Mouse (Mus musculus) cerebellum, adult 2 months (tissue): ENCODE data around the gene Vegfc. TPM values are rescaled to one million over a fixed set of nuclear protein-coding genes. Genes with fewer than 3 reads are reported as not detected.
A peak's percentile ranks its signal among the peaks of the same experiment; 100 is the strongest.

Experiments
- DNase-seq, 2 experiments: peaks; one replicate each; pipeline ENCODE4 v3.0.0; 2021
- H3K27ac ChIP-seq: fragments of 200-500 bp; 2 replicates; pipeline ENCODE4 v1.5.1; 2012; ENCODE audit warnings: low read length, control low read depth, inconsistent platforms; ENCODE audit not compliant: insufficient read depth
- H3K27me3 ChIP-seq: fragments of 200-500 bp; 2 replicates; pipeline ENCODE4 v1.6.1; 2012; ENCODE audit warnings: inconsistent platforms, mild to moderate bottlenecking, low read length, moderate library complexity; ENCODE audit not compliant: control insufficient read depth, insufficient read depth
- H3K4me1 ChIP-seq: fragments of 200-500 bp; 2 replicates; pipeline ENCODE4 v1.6.1; 2011; ENCODE audit warnings: low read length; ENCODE audit not compliant: control insufficient read depth, insufficient read depth
- H3K4me3 ChIP-seq: fragments of 200-500 bp; replicated peaks from 2 replicates; pipeline ENCODE3; 2011; ENCODE audit warnings: mild to moderate bottlenecking, low read depth, low read length, control low read depth; ENCODE audit not compliant: insufficient read depth
- CTCF ChIP-seq: fragments of 200-500 bp; IDR thresholded peaks from 2 replicates; pipeline ENCODE4 v1.5.1; 2011; ENCODE audit warnings: low read depth, mild to moderate bottlenecking, control low read depth, low read length, moderate library complexity, borderline replicate concordance; ENCODE audit not compliant: insufficient read depth
- POLR2A ChIP-seq: fragments of 200-500 bp; IDR thresholded peaks from 2 replicates; pipeline ENCODE4 v1.6.1; 2011; ENCODE audit warnings: low read length, control low read depth, borderline replicate concordance; ENCODE audit not compliant: insufficient read depth
- WGBS: fragments of 180-500 bp; shearing (Covaris S2); methylation state at CpG from one replicate; pipeline ENCODE4 v1.1.7; 2018; 5-methylcytosine and 5-hydroxymethylcytosine counted together
- polyA plus RNA-seq: library from polyadenylated mRNA; depleted of rRNA; stranded (reverse); fragments of >200 nt; gene quantifications from 2 replicates; pipeline ENCODE4 v1.2.3, GENCODE M21; 2012

The Vegfc gene
- polyA plus RNA-seq, 1 experiment: 4.9 TPM

DNA sequence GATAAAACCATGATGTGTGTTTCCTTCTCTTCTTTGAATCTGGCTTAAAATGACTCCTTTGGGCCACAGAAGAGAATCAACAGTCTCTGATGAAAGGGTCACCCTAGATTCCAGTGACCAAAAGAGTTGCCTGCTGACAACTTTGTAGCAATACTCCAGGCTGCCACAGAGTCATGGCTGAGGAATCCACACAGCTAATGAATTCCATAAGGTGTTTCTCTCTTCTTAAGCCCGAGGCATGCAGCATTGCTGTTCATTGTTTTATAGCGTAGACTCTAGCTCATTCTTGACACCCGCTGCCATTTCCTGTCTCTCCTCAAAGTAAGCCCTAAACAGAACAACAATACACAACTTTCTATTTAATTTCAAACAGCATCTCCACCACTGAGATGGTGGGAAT lies 37.2 kb downstream of the Vegfc start:
- 69% methylated on average over 3 of the region's 3 CpGs for WGBS
- Histone ChIP-seq H3K27me3 (no peaks in the 10 kb centered on the region), H3K4me3 (no peak overlapping the region), H3K4me1 (no peaks in the 10 kb centered on the region), H3K27ac (no peak overlapping the region)
- DNase-seq: no peak
- TF ChIP-seq POLR2A: no peak
- no peak for TF ChIP-seq CTCF

DNA sequence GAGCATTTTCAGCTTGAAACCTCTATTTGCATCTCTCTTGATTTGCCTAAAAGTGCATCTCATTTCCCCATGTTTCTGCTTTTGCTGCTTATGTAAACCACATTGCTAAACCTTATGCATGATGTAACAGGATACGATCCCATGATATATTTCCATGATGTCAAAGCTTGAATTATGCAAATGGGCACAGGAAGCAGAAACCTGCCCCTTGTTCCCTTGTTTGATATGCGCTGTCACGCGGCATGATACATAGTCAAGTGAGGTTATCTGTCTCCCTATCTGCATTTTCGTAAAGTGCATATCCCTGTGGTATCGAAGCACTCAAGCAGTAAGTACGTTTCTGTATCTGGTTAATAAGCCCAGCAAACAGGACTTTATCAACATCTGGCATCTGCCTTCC lies 42.7 kb downstream of the Vegfc start:
- H3K27ac ChIP-seq: no peak overlapping the region
- no peak overlapping the region for H3K4me3 ChIP-seq
- no peaks in the 10 kb centered on the region for H3K27me3 ChIP-seq
- no peaks in the 10 kb centered on the region for H3K4me1 ChIP-seq
- TF ChIP-seq POLR2A (no peak), CTCF (no peak)
- WGBS: 96% methylated on average over 7 of the region's 7 CpGs
- DNase-seq: no peak

DNA sequence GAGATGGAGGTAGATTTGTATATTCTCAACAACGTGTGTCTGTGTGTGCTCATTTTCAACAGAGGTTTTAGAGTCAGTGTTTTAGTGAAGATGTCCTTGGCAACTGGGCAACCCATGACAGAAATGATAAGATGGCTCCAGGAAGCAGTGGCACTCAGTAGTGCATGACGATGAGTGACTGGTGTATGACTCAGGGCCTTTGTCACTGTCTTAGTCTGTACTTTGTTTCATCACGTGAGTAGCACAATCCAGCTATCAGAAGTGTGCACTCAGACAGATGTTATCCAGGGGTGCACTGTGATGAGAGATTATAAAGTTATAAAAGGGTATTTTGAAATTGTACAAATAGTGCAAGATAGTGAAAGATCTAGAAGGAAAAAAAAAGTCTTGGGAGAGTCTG lies 44.5 kb downstream of the Vegfc start:
- DNase-seq: no peak
- no peak for TF ChIP-seq POLR2A
- TF ChIP-seq CTCF: no peak
- H3K27me3 ChIP-seq: no peaks in the 10 kb centered on the region
- H3K4me1 ChIP-seq: no peaks in the 10 kb centered on the region
- 80% methylated on average over 3 of the region's 3 CpGs for WGBS
- no peak overlapping the region for H3K4me3 ChIP-seq
- H3K27ac ChIP-seq: no peak overlapping the region

DNA sequence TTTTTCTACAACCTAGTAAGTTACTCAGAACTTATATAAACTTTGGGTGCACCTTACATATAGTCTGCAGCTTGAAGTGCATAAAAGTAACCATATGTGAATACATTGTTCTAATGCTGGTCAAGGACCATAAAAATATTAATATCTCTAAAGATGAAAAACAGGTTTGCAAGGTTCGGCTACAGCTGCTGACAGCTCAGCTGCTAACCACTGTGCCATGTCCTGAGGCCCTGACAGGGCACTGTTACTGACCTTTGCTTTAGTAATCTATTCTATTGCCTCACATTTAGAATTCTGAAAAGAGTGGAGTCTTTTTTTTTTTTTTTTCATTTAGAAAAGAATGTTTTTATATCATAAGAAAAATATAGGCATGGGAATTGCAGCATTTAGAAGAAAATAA lies 44.9 kb downstream of the Vegfc start:
- 87% methylated on average over 1 of the region's 1 CpGs for WGBS

DNA sequence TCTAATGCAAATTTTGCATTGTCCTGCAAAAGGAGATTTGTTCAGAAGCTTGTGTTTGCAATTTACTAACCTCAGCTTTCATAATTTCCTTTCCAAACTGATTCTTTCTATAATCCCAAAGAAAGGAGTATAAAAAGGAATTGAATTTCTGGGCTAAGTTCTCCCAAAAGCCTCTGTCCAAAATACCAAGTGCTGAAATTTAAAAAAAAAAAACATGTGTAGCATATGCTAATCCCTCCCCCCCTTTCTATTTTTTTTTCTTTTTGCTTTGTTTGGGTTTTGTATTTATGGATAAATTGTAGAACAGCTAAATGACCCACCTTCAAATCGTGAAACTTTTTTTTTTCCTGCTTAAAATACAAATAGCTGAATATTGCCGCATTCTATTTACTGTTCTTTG lies 53.2 kb downstream of the Vegfc start:
- TF ChIP-seq CTCF (no peak), POLR2A (no peak)
- 96% methylated on average over 2 of the region's 2 CpGs for WGBS
- H3K27me3 ChIP-seq: no peaks in the 10 kb centered on the region
- no peak overlapping the region for H3K4me3 ChIP-seq
- H3K27ac ChIP-seq: no peak overlapping the region
- H3K4me1 ChIP-seq: no peaks in the 10 kb centered on the region
- no peak for DNase-seq

More for the DNA sequence above, 44.9 kb downstream of the Vegfc start:
- H3K4me1 ChIP-seq: no peaks in the 10 kb centered on the region
- H3K27ac ChIP-seq: no peak overlapping the region
- H3K27me3 ChIP-seq: no peaks in the 10 kb centered on the region
- DNase-seq: no peak
- H3K4me3 ChIP-seq: no peak overlapping the region
- no peak for TF ChIP-seq CTCF
- no peak for TF ChIP-seq POLR2A

DNA sequence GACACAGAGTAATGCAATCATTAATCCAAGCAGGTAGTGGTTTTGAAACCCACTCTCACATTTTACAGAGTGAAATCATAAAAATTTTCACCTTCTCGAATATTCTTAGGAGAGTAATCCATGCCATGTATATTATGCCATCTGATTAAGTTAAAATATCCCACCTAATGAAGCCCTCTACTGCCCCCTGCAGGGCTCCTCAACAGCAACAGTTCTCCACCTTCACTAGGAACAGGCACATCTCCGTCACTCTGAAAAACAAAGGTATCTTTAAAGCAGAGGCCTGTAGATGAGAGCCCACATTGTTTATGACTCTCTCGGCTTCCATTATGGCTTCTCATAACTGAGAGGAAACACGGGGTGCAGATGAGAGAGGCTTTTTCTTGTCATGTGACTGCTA lies 75.8 kb downstream of the Vegfc start:
- 61% methylated on average over 4 of the region's 4 CpGs for WGBS
- peak; percentile 10 to 27 for DNase-seq
- Histone ChIP-seq H3K4me3 (no peak overlapping the region), H3K27ac (no peak overlapping the region), H3K27me3 (no peaks in the 10 kb centered on the region), H3K4me1 (no peaks in the 10 kb centered on the region)
- TF ChIP-seq POLR2A (no peak), CTCF (peak; percentile 46; the same call in 1 of the 2 replicates)

DNA sequence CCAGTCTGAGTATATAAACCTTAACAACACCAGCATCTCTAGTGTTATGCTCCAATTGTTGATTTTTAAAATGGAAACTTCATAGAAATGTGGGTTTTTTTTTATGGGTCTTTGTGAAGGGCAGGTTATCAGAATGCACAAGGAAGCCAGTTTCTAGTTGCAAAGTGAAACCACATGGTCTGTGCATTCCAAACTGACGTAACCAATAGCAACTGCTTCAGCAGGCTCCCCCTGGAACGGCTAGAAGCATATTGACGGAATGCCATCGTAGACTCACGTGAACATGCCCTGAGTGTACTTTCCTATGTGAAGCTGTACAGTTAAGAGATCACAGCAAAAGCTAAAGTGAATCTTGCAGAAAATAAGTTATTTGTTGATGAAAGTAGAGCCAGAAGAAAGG lies 86.1 kb downstream of the Vegfc start:
- TF ChIP-seq POLR2A (no peak), CTCF (no peak)
- no peak for DNase-seq
- H3K4me1 ChIP-seq: no peaks in the 10 kb centered on the region
- H3K27me3 ChIP-seq: no peaks in the 10 kb centered on the region
- 12% methylated on average over 5 of the region's 5 CpGs for WGBS
- H3K4me3 ChIP-seq: no peak overlapping the region
- H3K27ac ChIP-seq: no peak overlapping the region

DNA sequence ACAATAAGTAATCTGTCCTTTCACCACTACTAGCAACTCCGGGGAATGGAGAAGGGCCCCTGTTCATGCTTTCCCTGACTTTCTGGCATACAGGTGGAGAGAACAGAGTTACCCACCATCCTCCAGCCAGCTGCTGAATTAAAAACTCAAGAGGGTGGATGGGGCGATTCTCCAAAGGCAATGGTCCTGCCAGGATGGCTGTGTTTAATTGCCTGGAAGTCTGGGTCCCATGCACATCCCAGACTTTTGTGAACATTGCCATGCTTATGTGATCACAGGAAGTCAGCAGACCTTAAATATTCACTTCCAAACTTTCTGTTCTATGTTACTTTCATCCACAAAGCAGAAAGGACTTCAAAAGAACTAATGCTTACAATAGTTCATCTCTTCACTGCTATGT lies 107.9 kb downstream of the Vegfc start:
- 66% methylated on average over 2 of the region's 2 CpGs for WGBS
- Histone ChIP-seq H3K4me3 (no peak overlapping the region), H3K27me3 (no peaks in the 10 kb centered on the region), H3K27ac (no peak overlapping the region), H3K4me1 (no peaks in the 10 kb centered on the region)
- no peak for DNase-seq
- TF ChIP-seq CTCF (no peak), POLR2A (no peak)
